Mouse (Mus musculus): Measurements from ENCODE around the gene Nhlrc3.

- TF ChIP-seq CTCF (IDR thresholded peaks at IDR 0.05; ENCODE audit: low read depth, low read length) = no peak
- no peak for TF ChIP-seq POLR2A (IDR thresholded peaks at IDR 0.05; ENCODE audit: borderline replicate concordance, low read depth, low read length)
Measured at GRCm38 (mm10) chr3:53450666-53451065, 12.5 kb downstream of the Nhlrc3 start.
